Mouse (Mus musculus) erythroblast, embryonic 14.5 days (primary cell): ENCODE data around the gene Ccdc57.

ENCODE experiments used
- GATA1 ChIP-seq: IDR thresholded peaks from 2 replicates; pipeline ENCODE4 v1.6.1; 2012; ENCODE audit warnings: low read length, inconsistent platforms, mixed read lengths
- TAL1 ChIP-seq: IDR thresholded peaks from 3 replicates; pipeline ENCODE4 v1.6.1; 2012; ENCODE audit warnings: low read length, inconsistent platforms, mixed read lengths

GRCm38 (mm10) chr11:120957731-120958257, 25.1 kb upstream of the Ccdc57 start:
- no peak for TF ChIP-seq TAL1
- TF ChIP-seq GATA1 = no peak
